Mouse (Mus musculus) neutrophil, adult 5-6 weeks (primary cell): ENCODE measurements around the gene Fat3. TPM values are rescaled to one million over a fixed set of nuclear protein-coding genes. Genes with fewer than 3 reads are reported as not detected.

Experiments
- ATAC-seq: fragments of 151-379, 151-347 bp; 2 replicates; pipeline ENCODE4 v1.8.0; 2017; ENCODE audit warnings: mild to moderate bottlenecking, moderate TSS enrichment; ENCODE audit not compliant: insufficient number of reproducible peaks, poor library complexity, low FRiP score, severe bottlenecking; ENCODE audit errors: extremely low read depth
- total RNA-seq: library from RNA; stranded (forward); fragments of 200-1000 nt; gene quantifications from 2 replicates; pipeline ENCODE4 v1.2.3, GENCODE M21; 2017

Fat3 gene
- total RNA-seq, 1 experiment from 2014 or later, result 0.12 TPM

- ATAC-seq, result no peak
These were observed 170.6 kb downstream of the Fat3 start for GRCm38 (mm10) chr9:16330290-16330984.

- no peak for ATAC-seq
These were observed 182.1 kb downstream of the Fat3 start for GRCm38 (mm10) chr9:16318957-16319356.

GRCm38 (mm10) chr9:16312599-16313197 lies 188.4 kb downstream of the Fat3 start:
- no peak for ATAC-seq

GRCm38 (mm10) chr9:16310855-16311848 lies 189.9 kb downstream of the Fat3 start:
- no peak for ATAC-seq

GRCm38 (mm10) chr9:16310305-16310704 lies 190.8 kb downstream of the Fat3 start:
- no peak for ATAC-seq

- no peak for ATAC-seq
These were observed 193.3 kb downstream of the Fat3 start for GRCm38 (mm10) chr9:16307789-16308188.

GRCm38 (mm10) chr9:16306222-16306621 lies 194.9 kb downstream of the Fat3 start:
- ATAC-seq, result no peak

GRCm38 (mm10) chr9:16305396-16306086 lies 195.5 kb downstream of the Fat3 start:
- ATAC-seq, result no peak

GRCm38 (mm10) chr9:16304949-16305348 lies 196.1 kb downstream of the Fat3 start:
- no peak for ATAC-seq

GRCm38 (mm10) chr9:16302484-16302883 lies 198.6 kb downstream of the Fat3 start:
- no peak for ATAC-seq

- no peak for ATAC-seq
These were observed 203.2 kb downstream of the Fat3 start for GRCm38 (mm10) chr9:16297935-16298334.

- no peak for ATAC-seq
These were observed 206.9 kb downstream of the Fat3 start for GRCm38 (mm10) chr9:16293928-16294806.

GRCm38 (mm10) chr9:16292492-16292891 lies 208.6 kb downstream of the Fat3 start:
- no peak for ATAC-seq

GRCm38 (mm10) chr9:16290911-16291310 lies 210.2 kb downstream of the Fat3 start:
- no peak for ATAC-seq

- no peak for ATAC-seq
These were observed 218.1 kb downstream of the Fat3 start for GRCm38 (mm10) chr9:16283033-16283432.

GRCm38 (mm10) chr9:16282291-16282804 lies 218.7 kb downstream of the Fat3 start:
- no peak for ATAC-seq

- no peak for ATAC-seq
These were observed 225.5 kb downstream of the Fat3 start for GRCm38 (mm10) chr9:16275589-16275988.

GRCm38 (mm10) chr9:16274130-16274529 lies 227.0 kb downstream of the Fat3 start:
- no peak for ATAC-seq
